Mouse (Mus musculus) liver, embryonic 14.5 days (tissue): ENCODE results near the gene G6pc3.

Source experiments
- CTCF ChIP-seq: IDR thresholded peaks from 2 replicates; pipeline ENCODE4 v1.5.1; 2016; ENCODE audit warnings: antibody characterized with exemption, low read depth, control low read depth
- EP300 ChIP-seq: IDR thresholded peaks from 2 replicates; pipeline ENCODE4 v1.6.1; 2016; ENCODE audit warnings: antibody characterized with exemption, low read depth

GRCm38 (mm10) chr11:102210185-102210584 is 20.8 kb downstream of the G6pc3 start:
- no peak for TF ChIP-seq CTCF
- no peak for TF ChIP-seq EP300
